Mouse (Mus musculus) A20 (cell line): ENCODE data around the gene Slc25a13.

Source experiments
- DNase-seq: peaks from one replicate; pipeline ENCODE4 v3.0.0-alpha.2; 2011; ENCODE audit warnings: low read depth, low spot score

Gene Slc25a13

DNA sequence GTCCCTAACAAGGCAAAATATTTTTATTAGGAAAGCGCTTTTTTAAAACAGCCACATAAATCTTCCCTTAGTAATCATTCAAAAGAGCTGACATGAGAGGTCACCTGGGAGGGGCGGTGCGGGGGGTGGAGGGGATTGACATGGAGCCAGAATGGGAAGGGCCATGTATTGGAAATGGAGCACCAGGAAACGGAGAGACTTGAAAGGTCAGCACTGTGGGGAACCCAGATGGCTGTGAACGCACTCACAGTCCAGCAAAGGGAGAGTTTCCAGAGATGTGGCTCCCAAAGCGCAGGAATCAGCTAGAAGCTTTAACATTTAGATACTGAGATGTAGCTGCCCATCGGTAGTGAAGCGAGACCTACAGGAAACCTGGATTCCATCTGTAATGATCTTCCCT is 101.2 kb downstream of the Slc25a13 start:
- DNase-seq = no peak

DNA sequence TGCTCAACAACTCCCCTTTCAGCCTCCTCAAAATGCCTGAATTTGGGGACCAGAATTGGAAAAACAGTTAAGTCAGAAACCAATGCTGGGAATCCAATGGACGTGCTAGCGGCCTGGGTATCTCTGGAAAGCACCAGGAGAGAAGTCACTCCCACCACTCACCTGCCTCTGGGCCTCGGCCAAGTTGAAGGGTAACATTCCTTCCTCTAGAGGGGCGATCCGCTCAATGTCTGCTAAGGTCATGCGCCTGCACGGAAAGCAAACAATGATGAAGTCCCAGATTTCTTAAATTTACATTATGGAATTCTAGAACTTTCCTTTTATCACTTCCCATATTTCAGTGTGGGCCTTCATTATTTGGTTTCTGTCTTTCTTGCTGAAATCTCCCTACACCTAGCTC is 103.2 kb downstream of the Slc25a13 start:
- DNase-seq = no peak

DNA sequence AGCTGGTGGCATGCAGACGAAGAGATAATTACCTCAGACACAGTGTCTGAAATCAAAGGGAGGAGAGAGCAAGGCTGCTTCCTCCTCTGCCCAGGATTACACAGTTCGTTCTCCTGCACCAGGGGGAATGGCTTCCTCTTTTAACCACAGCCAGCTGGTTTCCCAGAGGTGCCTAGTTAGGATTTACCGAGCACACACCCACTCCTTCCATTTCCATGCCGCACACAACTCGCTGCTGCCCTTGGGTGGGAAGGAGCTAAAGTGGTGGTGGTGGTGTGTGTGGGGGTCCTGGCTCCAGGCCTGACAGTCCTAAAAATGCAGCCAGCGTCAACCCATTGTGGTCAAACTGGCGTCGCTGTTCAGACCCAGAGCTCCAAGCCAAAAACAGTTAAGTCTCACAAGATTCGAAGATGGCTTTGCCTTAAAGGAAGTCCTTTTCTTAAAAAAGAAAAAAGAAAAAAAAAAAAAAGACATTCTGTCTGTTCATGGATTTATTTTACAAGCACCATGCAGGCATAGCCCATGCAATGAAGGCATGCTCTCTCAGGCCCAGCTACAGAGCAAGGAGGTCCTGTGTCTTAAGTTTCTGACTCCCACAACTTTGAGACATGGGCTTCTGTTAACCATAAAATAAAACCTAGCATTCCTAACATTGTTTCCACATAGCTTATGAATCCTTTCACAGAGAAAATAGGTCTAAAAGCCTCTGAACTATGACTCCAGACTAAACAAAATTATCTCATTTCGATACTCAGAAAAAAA is 104.0 kb downstream of the Slc25a13 start:
- DNase-seq = no peak

DNA sequence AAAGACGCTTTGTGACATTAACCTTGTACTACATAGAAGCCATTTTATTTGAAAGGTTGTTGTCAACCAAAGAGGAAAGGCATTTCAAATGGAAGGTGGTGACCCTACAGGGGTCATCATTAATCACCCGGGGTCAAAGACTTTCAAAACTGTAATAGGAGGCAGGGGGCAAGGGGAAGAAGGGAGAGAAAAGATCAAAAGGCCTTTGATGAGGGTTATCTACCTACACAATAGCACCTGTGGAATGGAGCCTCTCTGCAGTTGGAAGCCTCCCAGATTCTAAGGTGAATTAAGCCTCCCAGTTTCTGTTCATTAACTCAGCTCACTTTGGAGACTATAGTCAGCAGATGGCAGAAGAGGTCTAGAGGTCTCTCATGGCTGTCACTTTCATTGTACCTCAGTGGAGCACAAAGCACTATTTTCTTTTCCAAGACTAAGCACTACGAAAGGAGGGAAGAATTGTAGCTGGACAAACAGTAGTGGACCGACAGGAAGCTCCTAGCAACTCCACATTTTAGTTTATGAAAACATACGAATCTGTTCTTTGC is 109.5 kb downstream of the Slc25a13 start:
- DNase-seq = no peak

DNA sequence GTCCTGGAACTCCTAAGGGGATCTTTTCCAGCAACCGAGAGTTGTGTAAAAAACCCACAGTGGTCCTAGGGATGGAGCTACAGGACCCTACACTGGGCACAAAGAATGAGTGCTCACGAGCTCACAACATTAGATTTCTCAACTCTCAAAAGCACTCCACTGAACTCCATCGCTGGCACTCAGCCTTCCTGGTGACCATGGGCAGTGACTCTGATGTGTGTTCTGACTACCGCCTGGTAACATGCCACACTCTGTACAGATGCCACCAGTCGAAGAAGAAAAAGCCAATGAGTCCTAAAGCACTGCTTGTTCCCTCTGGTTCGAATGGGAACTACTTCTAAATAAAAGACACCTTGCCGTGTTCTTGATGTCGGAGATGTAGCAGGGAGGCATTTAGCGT is 111.4 kb downstream of the Slc25a13 start:
- DNase-seq = no peak

DNA sequence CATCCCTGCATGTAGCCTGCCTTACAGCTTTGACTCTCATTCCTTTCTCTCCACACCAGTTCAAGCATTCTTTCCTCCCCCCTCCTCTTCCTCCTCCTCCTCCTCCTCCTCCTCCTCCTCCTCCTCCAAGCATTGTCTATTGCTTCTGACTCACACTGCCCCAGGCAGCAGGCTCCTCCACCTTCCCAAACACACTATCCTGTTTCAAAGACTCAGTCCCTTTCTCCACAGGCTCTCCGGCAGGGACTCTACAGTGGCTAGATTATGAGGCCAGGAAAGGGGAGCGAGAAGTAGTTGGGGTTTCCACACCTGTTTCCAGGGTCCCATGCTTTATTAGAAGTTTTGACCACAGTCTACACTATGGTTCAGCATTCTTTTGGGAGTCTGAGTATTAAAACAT is 113.5 kb downstream of the Slc25a13 start:
- no peak for DNase-seq

DNA sequence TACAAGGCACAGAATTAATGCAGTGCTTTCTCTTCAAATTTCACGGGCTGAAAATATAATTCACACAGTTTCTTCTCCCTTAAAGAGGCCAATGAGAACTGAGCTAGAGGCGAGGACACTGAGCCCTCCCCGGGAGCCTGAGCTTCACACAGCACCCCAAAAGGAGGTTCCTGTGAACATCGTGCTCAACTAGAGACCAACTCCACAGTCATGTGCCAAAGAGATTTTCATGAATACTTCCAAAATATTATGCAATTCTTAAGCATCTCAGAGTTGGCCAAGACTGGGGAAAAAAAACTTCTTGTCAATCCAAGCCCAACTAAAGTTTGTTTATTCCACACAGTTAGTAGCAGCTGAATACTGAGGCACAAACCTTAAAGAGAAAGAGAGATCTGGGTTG is 115.4 kb downstream of the Slc25a13 start:
- DNase-seq = no peak

DNA sequence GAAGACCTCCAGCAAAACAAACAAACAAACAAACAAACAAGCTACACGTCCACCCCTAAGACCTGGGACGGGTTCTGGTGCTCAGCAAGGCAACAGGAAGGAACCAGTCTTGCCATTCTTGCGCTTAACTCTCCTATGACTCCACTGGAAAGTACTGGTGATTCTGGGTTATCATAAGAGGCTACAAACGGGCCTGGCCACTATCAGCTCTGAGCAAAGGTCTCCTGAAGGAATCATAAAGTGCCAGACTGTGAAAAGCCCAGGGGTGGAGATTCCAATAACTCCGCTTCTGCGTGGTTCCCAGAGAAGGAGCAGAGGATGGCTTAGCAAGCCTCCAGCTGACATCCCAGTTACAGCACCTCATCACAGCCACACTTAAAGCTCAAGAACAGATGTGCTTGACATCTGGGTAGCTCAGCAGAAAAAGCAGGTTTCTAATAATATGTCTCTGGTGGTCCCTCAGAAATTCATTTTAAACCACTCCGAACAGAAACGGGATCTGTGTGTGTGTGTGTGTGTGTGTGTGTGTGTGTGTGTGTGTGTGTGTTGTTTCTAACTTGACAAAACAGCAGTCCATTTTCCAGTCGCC is 116.0 kb downstream of the Slc25a13 start:
- DNase-seq = no peak

DNA sequence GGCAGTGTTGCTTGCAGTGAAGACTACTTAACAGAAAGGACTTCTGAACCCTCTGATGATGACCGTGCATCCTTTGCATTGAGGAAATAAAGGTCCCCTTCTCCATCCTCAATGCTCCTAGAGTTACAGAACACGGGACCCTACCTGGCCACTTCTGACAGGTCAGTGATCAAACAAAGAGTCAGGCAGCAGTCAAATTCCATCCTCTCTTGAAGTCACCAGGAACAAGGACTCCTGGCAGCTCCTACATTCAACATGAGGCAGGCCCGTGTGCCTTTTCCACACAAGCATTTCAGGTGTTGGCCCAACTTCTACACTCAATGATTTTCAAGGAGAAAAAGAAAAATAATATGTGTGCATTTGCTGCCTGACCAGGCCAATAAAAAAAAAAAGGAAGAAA is 123.0 kb downstream of the Slc25a13 start:
- no peak for DNase-seq

DNA sequence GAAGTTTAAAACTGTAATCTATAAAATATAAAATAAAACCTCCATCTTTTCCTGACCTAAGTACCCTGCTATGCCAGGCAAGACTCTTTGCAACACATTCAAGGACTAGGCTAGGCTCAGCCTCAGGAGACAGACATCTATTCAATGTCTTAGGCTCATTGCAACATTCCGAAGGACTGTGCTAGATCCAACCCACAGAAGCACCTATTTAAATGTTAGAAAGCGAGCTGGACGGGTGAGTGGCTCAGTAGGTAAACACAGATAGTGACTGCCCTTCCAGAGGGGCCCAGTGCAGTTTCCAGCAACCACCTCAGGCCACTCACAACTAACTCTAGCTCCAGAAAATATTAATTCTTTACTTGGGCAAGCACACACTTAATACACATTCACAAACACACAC is 123.5 kb downstream of the Slc25a13 start:
- DNase-seq = no peak

DNA sequence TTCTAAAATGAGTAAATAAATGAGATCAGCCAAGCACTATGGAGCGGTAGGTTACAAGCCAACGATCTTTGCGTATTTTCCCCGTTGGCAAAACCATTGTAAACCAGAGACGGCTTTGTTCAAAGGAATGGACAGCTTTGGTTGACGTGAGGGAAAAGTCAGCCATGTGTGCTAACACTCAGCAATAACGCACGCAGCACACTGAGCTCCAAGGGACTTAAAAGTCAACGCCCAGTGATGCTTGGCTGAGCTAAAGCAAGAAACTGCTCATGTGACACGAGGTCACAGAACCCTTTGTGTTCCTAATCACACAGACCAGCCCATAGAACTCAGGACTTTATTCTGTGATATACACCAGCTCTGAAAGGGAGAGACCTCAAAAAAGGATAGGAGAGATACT is 124.5 kb downstream of the Slc25a13 start:
- no peak for DNase-seq

DNA sequence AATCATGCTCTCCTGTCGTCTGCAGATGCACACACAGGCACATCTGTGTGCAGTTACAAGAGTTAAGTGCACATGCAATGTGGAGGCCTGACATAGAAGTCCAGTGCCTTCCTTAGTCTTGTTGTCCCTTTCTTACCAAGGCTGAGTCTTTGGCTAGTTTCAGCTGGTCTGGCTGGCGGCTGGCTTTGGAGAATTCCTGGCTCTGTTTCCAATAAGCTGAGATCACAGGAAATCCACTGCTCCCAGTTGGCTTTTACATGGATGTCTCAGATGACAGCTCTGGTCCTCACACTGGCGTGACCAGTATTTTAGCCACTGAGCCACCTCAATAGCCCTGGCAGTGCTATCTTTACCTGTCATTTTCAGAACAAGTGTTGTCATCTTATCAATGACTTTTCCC is 126.0 kb downstream of the Slc25a13 start:
- no peak for DNase-seq

DNA sequence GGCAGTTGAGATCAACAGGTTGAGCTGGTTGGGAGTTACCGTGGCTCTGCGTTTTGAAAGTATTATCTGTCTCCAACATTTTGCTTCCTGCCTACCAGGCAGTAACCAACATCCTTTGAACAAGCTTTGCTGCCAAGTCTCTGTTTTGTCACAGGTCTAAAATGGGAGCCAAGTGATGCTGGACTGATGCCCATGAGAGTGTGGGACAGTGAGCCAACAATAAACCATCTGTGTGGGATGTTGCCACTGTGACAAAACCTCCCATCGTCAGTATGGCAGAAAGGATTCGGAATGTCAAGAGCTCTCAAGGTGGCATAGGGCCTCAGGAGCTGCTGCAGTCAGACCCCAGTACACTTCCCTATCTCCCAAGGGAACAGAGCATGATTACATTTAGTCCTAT is 128.8 kb downstream of the Slc25a13 start:
- DNase-seq = no peak

DNA sequence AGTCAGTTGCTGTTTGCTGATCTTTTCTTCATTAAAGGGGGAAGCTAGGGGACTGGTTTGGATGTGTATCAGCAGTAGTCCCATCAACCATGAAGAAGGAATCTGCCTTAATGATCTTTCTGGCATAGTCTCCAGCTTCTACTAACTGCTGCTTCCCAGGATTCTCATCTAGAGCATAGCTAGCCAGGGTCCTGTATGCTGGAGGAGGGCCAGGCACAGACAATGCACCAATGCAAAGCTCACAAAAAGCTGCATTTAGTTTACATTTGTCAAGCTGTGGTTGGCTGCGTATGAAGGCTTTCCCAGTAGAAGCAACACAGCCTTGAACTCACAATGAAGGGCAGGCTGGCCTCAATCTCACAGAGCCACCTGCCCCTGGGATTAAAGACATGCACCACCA is 136.5 kb downstream of the Slc25a13 start:
- DNase-seq = no peak

DNA sequence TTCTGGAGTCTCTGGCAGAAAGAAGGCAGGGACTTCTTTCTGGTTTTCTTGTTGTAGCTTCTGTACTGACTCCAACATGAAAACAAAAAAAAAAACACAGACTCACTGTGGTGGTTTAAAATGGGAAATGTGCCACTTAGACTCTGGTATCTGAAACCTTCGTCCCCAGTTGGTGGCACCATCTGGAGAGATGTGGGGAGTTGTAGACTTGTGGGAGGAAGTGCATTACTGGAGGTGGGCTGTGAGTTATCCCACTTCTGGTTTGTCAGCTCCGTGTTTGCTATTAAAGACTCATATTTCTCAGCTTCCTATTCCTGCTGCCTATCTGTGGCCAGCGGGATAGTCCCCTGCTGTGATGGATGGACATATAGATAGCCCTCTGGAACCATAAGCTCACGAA is 139.7 kb downstream of the Slc25a13 start:
- DNase-seq = no peak

DNA sequence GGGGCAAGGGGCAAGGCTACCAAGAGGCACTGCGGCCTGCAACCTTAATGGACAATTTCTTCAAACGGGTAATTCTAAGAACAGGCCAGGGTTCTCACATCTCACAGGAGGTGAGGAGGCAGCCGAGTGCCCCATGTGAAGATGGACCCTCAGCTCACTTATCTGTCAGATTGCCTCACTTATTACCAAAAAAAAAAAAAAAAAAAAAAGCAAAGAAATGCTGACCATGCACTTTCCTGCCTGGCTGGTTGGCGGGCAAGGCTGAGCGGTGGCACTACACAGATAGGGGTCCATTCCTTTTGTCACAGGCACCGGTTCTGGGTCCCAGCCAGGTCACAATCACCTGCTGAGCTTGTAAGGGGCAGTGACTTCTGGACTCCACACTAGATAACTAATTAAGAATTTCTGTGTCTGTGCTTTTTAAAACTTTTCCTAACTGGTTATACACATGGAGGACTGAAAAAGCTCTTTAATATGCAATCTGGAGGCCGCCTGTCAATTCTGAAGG is 141.0 kb downstream of the Slc25a13 start:
- no peak for DNase-seq

DNA sequence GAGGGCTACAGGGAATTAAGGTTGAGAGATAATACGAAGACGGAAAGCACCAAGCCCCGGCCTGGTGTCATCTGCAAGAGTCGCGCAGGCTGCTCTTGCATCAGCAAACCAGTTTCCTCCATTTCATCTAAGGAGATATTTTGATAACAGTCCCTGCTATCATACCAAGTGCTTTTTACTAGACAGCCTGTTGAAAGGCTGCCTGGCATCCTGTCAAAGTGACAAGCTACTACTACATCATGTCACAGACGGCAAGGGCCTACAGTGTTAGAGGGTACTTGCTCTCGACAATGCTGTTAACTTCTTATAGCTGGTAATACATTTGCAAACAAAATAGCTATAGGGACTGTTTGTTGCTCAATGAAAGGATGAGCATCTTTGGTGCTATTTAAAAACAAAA is 145.9 kb downstream of the Slc25a13 start:
- no peak for DNase-seq

DNA sequence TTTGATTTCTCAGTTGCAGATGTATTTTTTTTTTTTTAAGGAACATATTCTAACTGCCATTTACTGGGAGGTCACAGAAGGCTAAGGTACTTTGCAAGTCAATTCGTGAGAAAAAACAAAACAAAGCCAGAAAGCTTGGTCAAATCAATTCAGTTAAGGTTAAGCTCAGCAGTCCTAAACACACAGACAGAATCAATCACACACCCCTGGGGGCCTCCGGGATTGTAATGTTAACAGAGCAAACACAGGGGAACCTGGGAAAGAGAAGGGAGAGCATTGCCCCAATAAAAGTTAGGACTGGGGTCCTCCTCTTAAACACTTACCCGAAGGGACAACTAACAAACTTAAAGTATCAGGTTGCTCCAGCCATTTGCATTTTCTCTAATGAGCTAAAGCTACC is 147.0 kb downstream of the Slc25a13 start:
- DNase-seq = no peak

DNA sequence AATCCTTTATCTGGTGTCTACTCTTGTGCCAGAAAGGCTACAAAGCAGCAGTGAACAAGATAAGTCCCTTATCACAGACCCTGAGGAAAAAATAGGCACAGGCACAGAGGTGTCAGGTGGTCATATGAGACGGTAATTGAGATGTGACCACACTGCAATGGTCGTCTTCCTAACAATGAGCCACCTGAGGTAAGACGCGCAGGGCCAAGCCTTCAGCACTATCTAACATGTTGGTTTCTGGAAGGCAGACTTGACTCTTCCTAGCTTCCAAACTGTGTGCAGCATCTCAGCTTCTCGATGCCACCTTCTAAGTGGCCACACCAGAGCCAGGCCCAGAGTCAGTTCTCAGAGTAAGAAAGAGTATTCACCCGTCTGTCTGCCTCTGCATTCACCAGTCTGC is 149.8 kb downstream of the Slc25a13 start:
- DNase-seq = no peak

DNA sequence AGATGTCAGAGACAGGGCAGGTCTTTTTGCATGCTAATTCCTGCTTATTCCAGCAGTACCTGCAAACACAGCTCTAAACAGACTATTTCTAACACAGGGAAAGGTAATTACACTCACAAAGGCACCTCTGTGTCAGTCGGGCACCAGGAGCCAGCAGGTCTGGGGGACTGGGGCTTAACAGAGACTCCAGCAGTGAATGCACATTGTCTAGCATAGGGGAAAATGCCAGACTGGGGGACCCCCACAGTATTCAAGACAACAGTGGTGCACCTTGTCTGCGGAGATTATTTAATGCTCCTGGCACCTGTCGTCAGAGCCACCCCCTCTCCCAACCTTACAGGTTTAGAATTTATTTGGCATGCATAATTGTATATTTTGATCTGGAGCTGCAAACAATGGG is 158.4 kb downstream of the Slc25a13 start:
- no peak for DNase-seq

DNA sequence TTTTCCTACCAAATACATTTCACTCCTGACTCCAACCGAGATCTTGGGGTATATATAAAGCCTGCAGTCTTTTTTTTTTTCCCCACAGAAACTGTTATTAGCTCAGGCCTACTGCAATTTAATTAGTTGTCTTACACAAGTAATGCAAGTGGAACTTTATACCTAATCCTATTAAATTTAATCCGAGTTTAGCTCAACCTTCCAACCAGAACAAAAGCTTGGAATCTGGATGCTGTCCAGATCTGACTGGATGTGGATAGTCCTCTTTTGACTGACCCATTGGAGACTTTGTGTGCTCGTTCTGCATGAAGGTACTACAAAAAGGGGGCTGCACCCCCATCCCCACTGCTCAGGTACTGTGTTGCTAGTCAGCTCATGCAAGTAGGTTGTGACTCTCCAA is 163.0 kb downstream of the Slc25a13 start:
- DNase-seq = no peak

DNA sequence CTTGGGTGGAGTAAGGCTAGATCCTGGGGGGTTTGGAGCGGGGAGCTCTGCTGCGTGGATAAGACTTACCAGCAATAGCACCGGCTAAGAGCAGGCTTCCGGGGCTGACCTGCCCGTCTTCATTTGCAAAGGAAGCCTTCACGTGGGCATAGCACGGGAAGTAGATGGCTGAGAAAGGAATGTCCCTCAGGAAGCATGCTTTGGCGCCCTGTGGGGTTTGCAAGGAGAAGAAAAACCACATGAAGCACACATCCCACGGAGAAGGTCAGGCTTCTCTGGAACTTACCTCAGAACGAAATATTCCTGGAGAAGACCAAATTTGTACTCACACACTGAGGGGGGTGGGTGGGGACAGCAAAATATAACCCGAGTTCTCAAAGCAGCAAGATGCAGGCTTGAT is 164.3 kb downstream of the Slc25a13 start:
- no peak for DNase-seq

DNA sequence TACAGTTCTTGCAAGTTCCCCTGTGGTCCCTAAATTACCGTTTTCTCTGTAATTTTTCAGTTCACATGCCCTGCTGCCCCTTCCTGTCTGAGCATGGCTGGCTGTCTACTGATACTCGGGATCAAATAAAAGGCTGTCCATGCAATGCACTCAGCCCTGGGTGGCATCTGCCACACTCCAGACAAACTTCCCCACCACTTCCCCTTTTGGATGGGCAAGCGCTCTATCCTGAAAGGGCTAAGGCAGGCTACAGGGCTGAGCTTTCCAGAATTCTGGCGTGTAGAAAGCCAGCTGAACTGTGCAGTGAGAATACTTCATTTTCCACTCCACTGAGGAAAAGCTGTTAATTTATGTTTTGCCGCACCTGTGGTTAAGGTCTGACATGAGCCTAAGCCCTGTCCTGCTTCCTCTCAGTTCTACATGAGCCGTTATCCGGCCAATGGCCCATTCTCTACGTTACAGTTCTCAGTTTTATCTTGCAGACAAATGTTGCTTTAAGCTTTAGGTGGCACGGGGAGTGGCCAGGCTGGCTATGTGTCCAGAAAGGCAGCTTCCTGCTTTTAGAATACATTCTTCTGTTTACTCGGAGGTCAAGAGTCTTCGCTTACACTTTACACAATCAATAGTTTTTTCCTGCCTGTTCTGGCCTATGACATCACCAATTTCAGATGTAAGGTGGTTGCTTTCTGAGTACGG is 170.1 kb downstream of the Slc25a13 start:
- no peak for DNase-seq
